Comparison of ENCODE assay signal across 8 mouse cellular contexts in the genomic region with DNA sequence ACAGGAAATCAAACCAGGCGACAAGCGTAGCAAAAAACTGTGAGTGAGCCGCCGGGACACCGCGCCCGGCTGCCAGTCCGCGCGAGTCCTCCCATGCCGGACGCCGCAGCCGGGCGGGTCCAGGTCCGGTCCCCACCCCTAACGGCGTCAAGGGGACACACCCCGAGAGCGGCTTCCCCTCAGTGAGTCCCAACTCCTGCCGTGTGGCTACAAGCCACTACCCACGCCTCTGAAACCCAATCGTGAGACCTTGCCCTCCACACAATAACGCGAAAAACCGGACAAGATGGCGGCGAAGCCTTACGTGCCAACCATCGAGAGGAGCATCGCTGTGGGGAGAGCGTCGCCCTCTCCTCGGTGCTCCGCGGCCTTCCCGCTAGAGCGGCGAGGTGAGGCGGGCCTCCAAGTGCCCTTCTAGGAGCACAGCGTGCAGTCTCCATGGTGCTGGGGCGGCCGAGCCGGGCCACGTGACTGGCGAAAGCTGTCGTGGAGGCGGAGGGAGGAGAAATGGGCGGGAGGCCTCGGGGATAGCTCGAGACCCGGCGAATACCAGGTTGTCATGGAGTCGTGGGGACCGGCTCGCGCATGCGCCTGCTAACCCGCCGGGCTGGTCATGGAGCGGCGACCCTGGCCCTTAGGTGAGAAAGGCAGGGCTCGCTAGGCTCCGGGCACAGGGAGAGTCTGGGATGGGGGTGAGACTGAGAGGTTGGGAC. TPM values are rescaled to one million over a fixed set of nuclear protein-coding genes. Genes with fewer than 3 reads are reported as not detected.
DNase-seq lines count a peak whose midpoint lies in the region; ATAC-seq lines count a peak whose summit lies in the region.

Cipc (plus strand) TSS at position 182 of the 713 bp plus-strand sequence.

- H3K36me3 ChIP-seq in heart, embryonic 14.5 days (ENCODE audit: control insufficient read depth, insufficient read depth, low read length), result no peaks in the 10 kb centered on the region
- H3K36me3 ChIP-seq in liver, embryonic 13.5 days, result peaks cover 4% of the 10 kb centered on the region; the same call in 1 of the 2 replicates
- H3K36me3 ChIP-seq in stomach, embryonic 16.5 days (ENCODE audit: control insufficient read depth, insufficient read depth, low read length), result no peaks in the 10 kb centered on the region

- under 1% methylated on average over 64 of the region's 64 CpGs for WGBS in heart, embryonic 14.5 days
- WGBS in liver, embryonic 13.5 days (ENCODE audit: insufficient replicate concordance), result under 1% methylated on average over 64 of the region's 64 CpGs
- WGBS in stomach, embryonic 16.5 days, result under 1% methylated on average over 64 of the region's 64 CpGs

- peaks cover 15 to 38% of the 10 kb centered on the region in 2 experiments for H3K4me1 ChIP-seq in heart, embryonic 14.5 days (ENCODE audit: control insufficient read depth in 2 of 2, insufficient read depth in 2 of 2, low read length in 2 of 2)
- H3K4me1 ChIP-seq in liver, embryonic 13.5 days (replicated peaks), result peaks cover 47% of the 10 kb centered on the region
- H3K4me1 ChIP-seq in stomach, embryonic 16.5 days (ENCODE audit: control insufficient read depth, insufficient read depth, low read length), result peaks cover 22% of the 10 kb centered on the region

- H3K27ac ChIP-seq in heart, embryonic 14.5 days (replicated peaks in 1 of 2; ENCODE audit: control insufficient read depth in 1 of 2, insufficient read depth in 1 of 2, low read depth in 2 of 2, low read length in 2 of 2), result peak within 1 kb of the TSS; percentile 99 to 100
- H3K27ac ChIP-seq in liver, embryonic 13.5 days, result peak within 1 kb of the TSS; percentile 96
- peak within 1 kb of the TSS; percentile 99 for H3K27ac ChIP-seq in stomach, embryonic 16.5 days (ENCODE audit: low read length)

- no peaks in the 10 kb centered on the region for H3K9me3 ChIP-seq in heart, embryonic 14.5 days (ENCODE audit: control insufficient read depth, low read length)
- H3K9me3 ChIP-seq in liver, embryonic 13.5 days (replicated peaks), result no peaks in the 10 kb centered on the region
- no peaks in the 10 kb centered on the region for H3K9me3 ChIP-seq in stomach, embryonic 16.5 days (replicated peaks; ENCODE audit: control insufficient read depth, low read length)

- peak within 1 kb of the TSS; percentile 91 for H3K4me2 ChIP-seq in heart, embryonic 14.5 days (ENCODE audit: low read length)
- peak within 1 kb of the TSS; percentile 82 for H3K4me2 ChIP-seq in liver, embryonic 13.5 days
- peak within 1 kb of the TSS; percentile 94 for H3K4me2 ChIP-seq in stomach, embryonic 16.5 days (ENCODE audit: low read depth, low read length)

- H3K9ac ChIP-seq in heart, embryonic 14.5 days (ENCODE audit: low read length), result peak within 1 kb of the TSS; percentile 95
- H3K9ac ChIP-seq in liver, embryonic 13.5 days, result peak within 1 kb of the TSS; percentile 92
- H3K9ac ChIP-seq in stomach, embryonic 16.5 days (ENCODE audit: low read length), result peak within 1 kb of the TSS; percentile 90

- peak; percentile 92 for DNase-seq in c-Kit-negative CD71-positive TER-119-positive erythroid progenitor cells, embryonic 14.5 days (ENCODE audit: low read depth, low spot score)
- DNase-seq in fibroblast of lung, adult 2 months (ENCODE audit: low read depth), result peak; percentile 97
- DNase-seq in kidney, postnatal 14 days, result peak; percentile 99
- DNase-seq in liver, embryonic 13.5 days, result peak; percentile 98
- DNase-seq in neural tube, embryonic 10.5 days (ENCODE audit: extremely low spot score, low spot score), result peak; percentile 98

- peak; percentile 80 for ATAC-seq in CD4-positive, CD25-positive, alpha-beta regulatory T cell, adult 4 months
- peak; percentile 99 for ATAC-seq in heart, embryonic 14.5 days (ENCODE audit: insufficient number of reproducible peaks, insufficient read depth, low FRiP score, low read depth)
- peak; percentile 98 for ATAC-seq in liver, embryonic 13.5 days (ENCODE audit: low read depth)
- peak; percentile 99 for ATAC-seq in stomach, embryonic 16.5 days (ENCODE audit: insufficient read depth, low FRiP score)

- no peaks in the 10 kb centered on the region for H3K27me3 ChIP-seq in heart, embryonic 14.5 days (ENCODE audit: control insufficient read depth, insufficient read depth, low read length)
- peaks cover 7% of the 10 kb centered on the region; the same call in 1 of the 2 replicates for H3K27me3 ChIP-seq in liver, embryonic 13.5 days
- H3K27me3 ChIP-seq in stomach, embryonic 16.5 days (ENCODE audit: control insufficient read depth, insufficient read depth, low read length), result no peaks in the 10 kb centered on the region

- H3K4me3 ChIP-seq in heart, embryonic 14.5 days (ENCODE audit: control insufficient read depth in 1 of 2, insufficient read depth in 1 of 2, low read depth in 1 of 2, low read length in 2 of 2), result peak within 1 kb of the TSS; percentile 71 to 72
- H3K4me3 ChIP-seq in liver, embryonic 13.5 days (replicated peaks), result peak within 1 kb of the TSS; percentile 82
- peak within 1 kb of the TSS; percentile 71 for H3K4me3 ChIP-seq in stomach, embryonic 16.5 days (replicated peaks; ENCODE audit: low read length)

RNA-seq across cellular contexts. Expression of gene Cipc, which starts in this region (rescaled TPM):
- 10 to 100 TPM; 20.0 to 29.3 TPM for polyA plus RNA-seq in CD4-positive, CD25-positive, alpha-beta regulatory T cell, adult 4 months (2017; shearing (Covaris generic))
- polyA plus RNA-seq in heart, embryonic 14.5 days (2014; fragmentation: Nextera tagmentation; extraction: Ambion mirVana), result 26.6 and 27.1 TPM in 2 replicates
- 11.6 and 13.6 TPM in 2 replicates for polyA plus RNA-seq in liver, embryonic 13.5 days (2015; fragmentation: Nextera tagmentation; extraction: Ambion mirVana)
- polyA plus RNA-seq in stomach, embryonic 16.5 days (2015; fragmentation: Nextera tagmentation; extraction: Ambion mirVana), result 17.8 and 18.1 TPM in 2 replicates

Comparison
In these comparisons a context has a peak if more than half of its experiments do, and no peak if none do; other contexts are left out.
1. Peak in every context shown above with its lines: DNase-seq, ATAC-seq, H3K4me3 ChIP-seq and H3K27ac ChIP-seq.